Comparison of ENCODE assay signal across 25 mouse cellular contexts in the genomic region with DNA sequence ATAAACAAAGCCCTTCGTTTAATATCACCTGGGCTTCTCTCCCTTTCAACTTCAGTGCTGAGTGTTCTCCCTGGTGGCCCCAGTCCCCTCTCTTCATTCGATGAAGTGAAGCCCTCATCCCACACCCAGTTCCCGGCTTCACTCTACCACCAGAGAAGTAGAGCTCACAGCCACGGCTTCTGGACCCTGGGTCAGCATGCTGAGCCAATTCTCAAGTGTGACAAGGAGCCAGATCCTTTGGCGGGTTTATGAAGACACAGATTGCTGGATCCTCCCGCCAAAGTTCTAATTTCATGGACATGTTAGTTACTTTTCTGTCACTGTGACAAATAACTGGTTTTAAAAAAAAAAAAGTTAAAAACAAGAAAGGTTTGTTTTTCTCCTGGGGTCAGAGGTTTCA.
DNase-seq lines count a peak whose midpoint lies in the region; ATAC-seq and TF ChIP-seq lines count a peak whose summit lies in the region.
"Had no signal": no experiment of that assay in that cellular context is flagged by ENCODE, and none has a peak within 500 bp of the region (broad histone marks: within the 10 kb centered on the region; RNA-seq: fewer than 3 reads in every experiment).

No protein-coding gene starts in this region.

- 0 out of 2 replicates have a peak overlapping the region, but pooled peaks have one; percentile 8 for H3K27ac ChIP-seq in gastrocnemius, adult 2 months
- no peak overlapping the region for H3K27ac ChIP-seq in intestine, embryonic 14.5 days (ENCODE audit: low read depth)
- H3K27ac ChIP-seq in intestine, embryonic 16.5 days (ENCODE audit: low read length) = no peak overlapping the region
- H3K27ac ChIP-seq: embryonic facial prominence, embryonic 13.5 days; forebrain, embryonic 15.5 days; hindbrain, embryonic 13.5 days; kidney, postnatal 0 days; liver, embryonic 13.5 days; midbrain, embryonic 12.5 days; neural tube, embryonic 15.5 days; stomach, postnatal 0 days had no signal

- no peaks in the 10 kb centered on the region for H3K36me3 ChIP-seq in intestine, embryonic 14.5 days (ENCODE audit: control insufficient read depth, insufficient read depth, low read length)
- no peaks in the 10 kb centered on the region for H3K36me3 ChIP-seq in intestine, embryonic 16.5 days (ENCODE audit: control insufficient read depth, insufficient read depth, low read length)
- H3K36me3 ChIP-seq: embryonic facial prominence, embryonic 13.5 days; forebrain, embryonic 15.5 days; hindbrain, embryonic 13.5 days; liver, embryonic 13.5 days; midbrain, embryonic 12.5 days; neural tube, embryonic 15.5 days had no signal

- H3K9ac ChIP-seq in intestine, embryonic 14.5 days (ENCODE audit: low read length) = no peak overlapping the region
- H3K9ac ChIP-seq in intestine, embryonic 16.5 days (ENCODE audit: low read depth, low read length) = no peak overlapping the region
- H3K9ac ChIP-seq: embryonic facial prominence, embryonic 13.5 days; forebrain, embryonic 15.5 days; hindbrain, embryonic 13.5 days; liver, embryonic 13.5 days; midbrain, embryonic 12.5 days; neural tube, embryonic 15.5 days had no signal

- H3K4me2 ChIP-seq in intestine, embryonic 14.5 days (ENCODE audit: low read length) = no peak overlapping the region
- H3K4me2 ChIP-seq in intestine, embryonic 16.5 days (ENCODE audit: low read depth, low read length) = no peak overlapping the region
- H3K4me2 ChIP-seq: embryonic facial prominence, embryonic 13.5 days; forebrain, embryonic 15.5 days; hindbrain, embryonic 13.5 days; liver, embryonic 13.5 days; midbrain, embryonic 12.5 days; neural tube, embryonic 15.5 days had no signal

- 60% methylated on average over 6 of the region's 6 CpGs for WGBS in intestine, embryonic 14.5 days
- WGBS in intestine, embryonic 16.5 days = 67% methylated on average over 6 of the region's 6 CpGs

- no peak for ATAC-seq in intestine, embryonic 14.5 days (replicated peaks; ENCODE audit: low FRiP score, low TSS enrichment, low read depth)
- no peak for ATAC-seq in intestine, embryonic 16.5 days
- no peak for ATAC-seq in megakaryocyte, adult 5-6 weeks (ENCODE audit: poor library complexity, severe bottlenecking)
- ATAC-seq: CD4-positive, CD25-positive, alpha-beta regulatory T cell, adult 4 months had no signal

- intact Hi-C loops in gastrocnemius, adult 2 months (cut with DNase I) = no loop called here
- intact Hi-C loops in gastrocnemius, postnatal 36 days (cut with DNase I) = no loop called here

- no peaks in the 10 kb centered on the region for H3K4me1 ChIP-seq in intestine, embryonic 14.5 days (replicated peaks; ENCODE audit: control insufficient read depth, insufficient read depth, low read length)
- H3K4me1 ChIP-seq in intestine, embryonic 16.5 days (ENCODE audit: control insufficient read depth, insufficient read depth, low read length) = no peaks in the 10 kb centered on the region
- H3K4me1 ChIP-seq: embryonic facial prominence, embryonic 13.5 days; hindbrain, embryonic 13.5 days; liver, embryonic 13.5 days; midbrain, embryonic 12.5 days; neural tube, embryonic 15.5 days had no signal

- H3K9me3 ChIP-seq in intestine, embryonic 14.5 days (ENCODE audit: control insufficient read depth, low read length) = no peaks in the 10 kb centered on the region
- no peaks in the 10 kb centered on the region for H3K9me3 ChIP-seq in intestine, embryonic 16.5 days (ENCODE audit: control insufficient read depth, low read length)
- H3K9me3 ChIP-seq: embryonic facial prominence, embryonic 13.5 days; forebrain, embryonic 15.5 days; hindbrain, embryonic 13.5 days; liver, embryonic 13.5 days; midbrain, embryonic 12.5 days; neural tube, embryonic 15.5 days had no signal

- DNase-seq in cerebellum, adult 9-10 months = peak; percentile 25
- DNase-seq in cerebellum, postnatal 25 days = no peak
- peak; percentile 47 for DNase-seq in gastrocnemius, adult 2 months
- DNase-seq in gastrocnemius, postnatal 36 days = no peak
- DNase-seq in intestine, embryonic 14.5 days (ENCODE audit: low spot score) = peak; percentile 15
- DNase-seq: adrenal gland, postnatal 36 days; embryo, embryonic 11 days; kidney, adult 2 months; layer of hippocampus, adult 9-11 months; liver, embryonic 13.5 days; lung, adult 2 months; lung, postnatal 14 days; thymus, adult 2 months; thymus, postnatal 4 days had no signal

- no peak overlapping the region for H3K4me3 ChIP-seq in gastrocnemius, adult 2 months
- no peak overlapping the region for H3K4me3 ChIP-seq in intestine, embryonic 14.5 days (ENCODE audit: low read depth, low read length)
- H3K4me3 ChIP-seq in intestine, embryonic 16.5 days (ENCODE audit: low read length) = no peak overlapping the region
- H3K4me3 ChIP-seq: embryonic facial prominence, embryonic 13.5 days; erythroblast, embryonic 14.5 days; forebrain, embryonic 15.5 days; hindbrain, embryonic 13.5 days; liver, embryonic 13.5 days; midbrain, embryonic 12.5 days; neural tube, embryonic 15.5 days had no signal

- TF ChIP-seq CTCF in gastrocnemius, adult 2 months (IDR thresholded peaks at IDR 0.05) = no peak

- H3K27me3 ChIP-seq in intestine, embryonic 14.5 days (replicated peaks; ENCODE audit: control insufficient read depth, insufficient read depth, low read length) = no peaks in the 10 kb centered on the region
- no peaks in the 10 kb centered on the region for H3K27me3 ChIP-seq in intestine, embryonic 16.5 days (replicated peaks; ENCODE audit: control insufficient read depth, insufficient read depth, low read length)
- H3K27me3 ChIP-seq: embryonic facial prominence, embryonic 13.5 days; hindbrain, embryonic 13.5 days; liver, embryonic 13.5 days; midbrain, embryonic 12.5 days; neural tube, embryonic 15.5 days had no signal

Comparison
In these comparisons a context has a peak if more than half of its experiments do, and no peak if none do; other contexts are left out.
1. DNase-seq: peak in cerebellum, adult 9-10 months (single experiment), gastrocnemius, adult 2 months (single experiment) and intestine, embryonic 14.5 days (single experiment); none in cerebellum, postnatal 25 days (0 of 2) and gastrocnemius, postnatal 36 days (0 of 2).